Mouse (Mus musculus): ENCODE results near the gene Saxo2. TPM values are rescaled to one million over a fixed set of nuclear protein-coding genes. Genes with fewer than 3 reads are reported as not detected.

Saxo2 gene
- polyA plus RNA-seq (2015; fragmentation: Nextera tagmentation; extraction: Ambion mirVana), result 9.1 and 11.4 TPM in 2 replicates

GRCm38 (mm10) chr7:82648353-82649080 lies at the start of gene Saxo2, which contains the start of gene Efl1:
Saxo2 (minus strand) TSS chr7:82648528.
Efl1 (plus strand) TSS chr7:82648614.

Other genes starting within 250 kb of the Saxo2 start
- 12.9 and 13.8 TPM in 2 replicates for gene Efl1, start 86 bp upstream of the Saxo2 start, polyA plus RNA-seq (2015; fragmentation: Nextera tagmentation; extraction: Ambion mirVana)
- 4.0 and 5.6 TPM in 2 replicates for gene Mex3b, start 218.8 kb upstream of the Saxo2 start, polyA plus RNA-seq (2015; fragmentation: Nextera tagmentation; extraction: Ambion mirVana)

All from adrenal gland, postnatal 0 days (tissue).